ENCODE assay signal across 9 mouse cellular contexts in the genomic region with DNA sequence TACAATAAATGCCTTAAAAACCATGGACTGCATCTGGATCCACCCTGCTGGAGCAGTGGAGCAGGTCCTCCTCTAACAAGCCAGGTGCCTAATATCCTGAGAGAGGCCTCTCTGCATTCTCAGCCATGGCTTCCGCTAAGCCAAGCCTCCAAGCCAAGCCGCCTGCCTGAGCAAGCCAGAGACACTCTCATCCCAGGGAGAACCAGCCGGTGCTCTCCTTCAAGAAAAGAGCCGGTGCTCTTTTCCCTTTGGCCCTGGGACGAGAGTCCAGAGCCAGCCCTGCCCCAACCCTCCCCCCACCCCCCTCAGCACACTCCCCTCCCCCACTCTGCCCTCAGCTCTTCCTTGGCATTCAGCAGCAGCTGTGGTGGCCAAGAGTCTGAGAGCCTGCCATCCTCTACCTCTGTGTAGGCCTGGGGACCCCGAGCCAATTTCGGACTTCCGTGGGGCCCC. TPM values are rescaled to one million over a fixed set of nuclear protein-coding genes. Genes with fewer than 3 reads are reported as not detected.
DNase-seq lines count a peak whose midpoint lies in the region; ATAC-seq lines count a peak whose summit lies in the region.
"Had no signal": no experiment of that assay in that cellular context is flagged by ENCODE, and none has a peak within 500 bp of the region (broad histone marks: within the 10 kb centered on the region; RNA-seq: fewer than 3 reads in every experiment).

No protein-coding gene starts in this region.

- WGBS in heart, embryonic 16.5 days: 72% methylated on average over 8 of the region's 8 CpGs
- 58% methylated on average over 8 of the region's 8 CpGs for WGBS in forebrain, embryonic 11.5 days
- WGBS in liver, embryonic 13.5 days (ENCODE audit: insufficient replicate concordance): 65% methylated on average over 8 of the region's 8 CpGs

- H3K4me1 ChIP-seq in heart, embryonic 16.5 days (ENCODE audit: control insufficient read depth, insufficient read depth, low read length): peaks cover 14% of the 10 kb centered on the region
- peaks cover 23% of the 10 kb centered on the region for H3K4me1 ChIP-seq in brown adipose tissue, adult 24 weeks (ENCODE audit: control insufficient read depth, insufficient read depth, insufficient read length, low read length)
- H3K4me1 ChIP-seq in forebrain, embryonic 11.5 days (replicated peaks; ENCODE audit: control insufficient read depth, insufficient read depth, low read length): peaks cover 8% of the 10 kb centered on the region; the same call in 1 of the 2 replicates
- peaks cover 55% of the 10 kb centered on the region for H3K4me1 ChIP-seq in liver, embryonic 13.5 days (replicated peaks)

- H3K9ac ChIP-seq in heart, embryonic 16.5 days (ENCODE audit: low read length): no peak overlapping the region
- H3K9ac ChIP-seq in forebrain, embryonic 11.5 days (ENCODE audit: low read length): no peak overlapping the region
- peak overlapping the region; percentile 33; the same call in 1 of the 2 replicates for H3K9ac ChIP-seq in liver, embryonic 13.5 days

- no peak for DNase-seq in heart, postnatal 14 days
- no peak for DNase-seq in forebrain, embryonic 11.5 days (ENCODE audit: low spot score)
- DNase-seq in liver, embryonic 13.5 days: no peak
- no peak for DNase-seq in ovary, postnatal 14 days (ENCODE audit: low spot score)
- no peak for DNase-seq in layer of hippocampus, postnatal 36 days
- no peak for DNase-seq in thymus, postnatal 25 days

- H3K9me3 ChIP-seq in heart, embryonic 16.5 days (replicated peaks; ENCODE audit: control insufficient read depth, low read length): no peaks in the 10 kb centered on the region
- no peaks in the 10 kb centered on the region for H3K9me3 ChIP-seq in forebrain, embryonic 11.5 days (ENCODE audit: control insufficient read depth, low read length)
- no peaks in the 10 kb centered on the region for H3K9me3 ChIP-seq in liver, embryonic 13.5 days (replicated peaks)
- H3K9me3 ChIP-seq: G1E had no signal

- H3K4me3 ChIP-seq in heart, embryonic 16.5 days (ENCODE audit: low read length): no peak overlapping the region
- H3K4me3 ChIP-seq in brown adipose tissue, adult 24 weeks (ENCODE audit: insufficient read depth, low read depth, low read length): no peak overlapping the region
- H3K4me3 ChIP-seq in forebrain, embryonic 11.5 days (ENCODE audit: low read depth, low read length): no peak overlapping the region
- no peak overlapping the region for H3K4me3 ChIP-seq in liver, embryonic 13.5 days (replicated peaks)

- H3K27me3 ChIP-seq in heart, embryonic 16.5 days (ENCODE audit: control insufficient read depth, insufficient read depth, low read length): no peaks in the 10 kb centered on the region
- no peaks in the 10 kb centered on the region; the same call in 1 of the 2 replicates for H3K27me3 ChIP-seq in forebrain, embryonic 11.5 days (ENCODE audit: control insufficient read depth, insufficient read depth, low read length)
- no peaks in the 10 kb centered on the region for H3K27me3 ChIP-seq in liver, embryonic 13.5 days

- ATAC-seq in heart, embryonic 16.5 days (replicated peaks; ENCODE audit: extremely low read depth, insufficient read depth, low FRiP score): no peak
- peak; percentile 30; the same call in 1 of the 2 replicates for ATAC-seq in forebrain, embryonic 11.5 days (replicated peaks; ENCODE audit: low FRiP score)
- peak; percentile 51 for ATAC-seq in liver, embryonic 13.5 days (ENCODE audit: low read depth)

- H3K27ac ChIP-seq in heart, embryonic 16.5 days (ENCODE audit: low read length): peak overlapping the region; percentile 85; the same call in 1 of the 2 replicates
- peak overlapping the region; percentile 90 for H3K27ac ChIP-seq in brown adipose tissue, adult 24 weeks (replicated peaks; ENCODE audit: low read depth, low read length)
- no peak overlapping the region for H3K27ac ChIP-seq in forebrain, embryonic 11.5 days (ENCODE audit: low read depth, low read length)
- peak overlapping the region; percentile 88 for H3K27ac ChIP-seq in liver, embryonic 13.5 days

- H3K4me2 ChIP-seq in heart, embryonic 16.5 days (ENCODE audit: low read depth, low read length): no peak overlapping the region
- no peak overlapping the region for H3K4me2 ChIP-seq in forebrain, embryonic 11.5 days (ENCODE audit: low read depth, low read length, severe bottlenecking)
- peak overlapping the region; percentile 59 for H3K4me2 ChIP-seq in liver, embryonic 13.5 days

- H3K36me3 ChIP-seq in heart, embryonic 16.5 days (ENCODE audit: control insufficient read depth, insufficient read depth): no peaks in the 10 kb centered on the region
- H3K36me3 ChIP-seq in forebrain, embryonic 11.5 days (ENCODE audit: control insufficient read depth, insufficient read depth, low read length): no peaks in the 10 kb centered on the region
- H3K36me3 ChIP-seq in liver, embryonic 13.5 days: no peaks in the 10 kb centered on the region
- H3K36me3 ChIP-seq: G1E had no signal

- intact Hi-C loops in heart, postnatal 14 days (cut with DNase I): loop anchor here (2.0 to 5.0 kb wide), 3 partner anchors 37 to 71 kb away; partner anchors contain the start of gene Cep85l

RNA-seq across cellular contexts. Expression of gene Cep85l, which starts 56.3 kb away (rescaled TPM):
- polyA plus RNA-seq in heart, embryonic 16.5 days (2015; fragmentation: Nextera tagmentation; extraction: Ambion mirVana): 4.7 and 5.1 TPM in 2 replicates
- 10 to 100 TPM; 18.8 to 21.0 TPM for total RNA-seq in heart, postnatal 14 days (2021)
- 5.7 and 7.8 TPM in 2 replicates for polyA plus RNA-seq in brown adipose tissue, adult 24 weeks (2012; ENCODE audit: insufficient read depth, insufficient read length, missing spikeins)
- 4.8 and 5.5 TPM in 2 replicates for polyA plus RNA-seq in forebrain, embryonic 11.5 days (2014; fragmentation: Nextera tagmentation; extraction: Ambion mirVana)
- 1.1 and 1.3 TPM in 2 replicates for polyA plus RNA-seq in liver, embryonic 13.5 days (2015; fragmentation: Nextera tagmentation; extraction: Ambion mirVana)
- 10 to 100 TPM; 23.6 to 24.6 TPM for total RNA-seq in layer of hippocampus, postnatal 36 days (2021)
- polyA plus RNA-seq: G1E had no signal
